Mouse (Mus musculus): ENCODE data around the gene Amph. TPM values are rescaled to one million over a fixed set of nuclear protein-coding genes. Genes with fewer than 3 reads are reported as not detected.

Amph gene
- total and polyA plus RNA-seq, 3 experiments = not detected

GRCm38 (mm10) chr13:19031916-19032688 lies 84.1 kb downstream of the Amph start:
- DNase-seq (ENCODE audit: low read depth, low spot score) = no peak
- TF ChIP-seq USF1 (IDR thresholded peaks at IDR 0.05; ENCODE audit: low read depth, low read length) = no peak
- no peak for TF ChIP-seq RAD21 (IDR thresholded peaks at IDR 0.05; ENCODE audit: low read depth, low read length)
- no peak for TF ChIP-seq ZMIZ1 (IDR thresholded peaks at IDR 0.05; ENCODE audit: low read depth, low read length)
- TF ChIP-seq MYC (IDR thresholded peaks at IDR 0.05; ENCODE audit: low read depth, low read length) = no peak
- TF ChIP-seq POLR2AphosphoS5 (IDR thresholded peaks at IDR 0.05; ENCODE audit: borderline replicate concordance, low read depth, low read length) = no peak
- no peak for TF ChIP-seq CHD2 (IDR thresholded peaks at IDR 0.05; ENCODE audit: low read length)
- no peak for TF ChIP-seq RCOR1 (IDR thresholded peaks at IDR 0.05; ENCODE audit: low read depth, low read length)
- TF ChIP-seq GATA1 (IDR thresholded peaks at IDR 0.05; ENCODE audit: low read depth, low read length) = no peak
- no peak for TF ChIP-seq MAFK (IDR thresholded peaks at IDR 0.05; ENCODE audit: borderline replicate concordance, low read depth, low read length)
- no peak for TF ChIP-seq KAT2A (conservative IDR thresholded peaks at IDR 0.05; ENCODE audit: low read depth, low read length)
- TF ChIP-seq SIN3A (IDR thresholded peaks at IDR 0.05; ENCODE audit: low read length) = no peak
- TF ChIP-seq ZC3H11A (IDR thresholded peaks at IDR 0.05; ENCODE audit: low read depth, low read length) = no peak
- no peak for TF ChIP-seq SMC3 (IDR thresholded peaks at IDR 0.05; ENCODE audit: low read depth, low read length)
- Histone ChIP-seq H3K9me3 (replicated peaks; ENCODE audit: insufficient read depth, low read length) (no peaks in the 10 kb centered on the region), H3K27ac (ENCODE audit: control insufficient read depth, low read depth, low read length) (no peak overlapping the region), H3K79me2 (ENCODE audit: control insufficient read depth, insufficient read depth, low read length, poor library complexity) (no peaks in the 10 kb centered on the region), H3K27me3 (ENCODE audit: control insufficient read depth in 1 of 2, insufficient read depth in 2 of 2, low read length in 2 of 2) (peaks cover 0 to 2% of the 10 kb centered on the region in 2 experiments; a peak in 1 of 4 replicates), H3K9ac (ENCODE audit: control insufficient read depth, low read depth, low read length, poor library complexity, severe bottlenecking) (no peak overlapping the region), H3K36me3 (ENCODE audit: control insufficient read depth in 1 of 2, insufficient read depth in 2 of 2, low read length in 2 of 2) (no peaks in the 10 kb centered on the region), H3K4me3 (ENCODE audit: control insufficient read depth in 1 of 2, insufficient read depth in 1 of 2, low read depth in 2 of 2, low read length in 2 of 2) (no peak overlapping the region), H3K4me1 (ENCODE audit: control insufficient read depth in 1 of 2, insufficient read depth in 2 of 2, low read length in 2 of 2) (no peaks in the 10 kb centered on the region)

- Histone ChIP-seq H3K9ac (ENCODE audit: control insufficient read depth, low read depth, low read length, poor library complexity, severe bottlenecking) (no peak overlapping the region), H3K27ac (ENCODE audit: control insufficient read depth, low read depth, low read length) (no peak overlapping the region), H3K79me2 (ENCODE audit: control insufficient read depth, insufficient read depth, low read length, poor library complexity) (no peaks in the 10 kb centered on the region), H3K4me1 (ENCODE audit: control insufficient read depth in 1 of 2, insufficient read depth in 2 of 2, low read length in 2 of 2) (no peaks in the 10 kb centered on the region), H3K4me3 (ENCODE audit: control insufficient read depth in 1 of 2, insufficient read depth in 1 of 2, low read depth in 2 of 2, low read length in 2 of 2) (no peak overlapping the region), H3K9me3 (replicated peaks; ENCODE audit: insufficient read depth, low read length) (no peaks in the 10 kb centered on the region), H3K27me3 (ENCODE audit: control insufficient read depth in 1 of 2, insufficient read depth in 2 of 2, low read length in 2 of 2) (no peaks in the 10 kb centered on the region; a peak in 1 of 4 replicates), H3K36me3 (ENCODE audit: control insufficient read depth in 1 of 2, insufficient read depth in 2 of 2, low read length in 2 of 2) (no peaks in the 10 kb centered on the region)
- TF ChIP-seq MAX (IDR thresholded peaks at IDR 0.05; ENCODE audit: low read length) (no peak), RAD21 (IDR thresholded peaks at IDR 0.05; ENCODE audit: low read depth, low read length) (no peak), MXI1 (IDR thresholded peaks at IDR 0.05; ENCODE audit: low read depth, low read length) (no peak), HCFC1 (IDR thresholded peaks at IDR 0.05; ENCODE audit: low read depth, low read length) (no peak), KAT2A (conservative IDR thresholded peaks at IDR 0.05; ENCODE audit: low read depth, low read length) (no peak), USF2 (IDR thresholded peaks at IDR 0.05; ENCODE audit: borderline replicate concordance in 1 of 2, insufficient read depth in 1 of 2, low read depth in 1 of 2, low read length in 2 of 2) (no peak), CTCF (IDR thresholded peaks at IDR 0.05 in 2 of 3, conservative IDR thresholded peaks at IDR 0.05 in 1 of 3; ENCODE audit: control insufficient read depth in 1 of 3, insufficient read depth in 1 of 3, low read depth in 2 of 3, low read length in 3 of 3, poor library complexity in 1 of 3, severe bottlenecking in 1 of 3) (no peak), MYB (IDR thresholded peaks at IDR 0.05; ENCODE audit: low read depth, low read length) (no peak), POLR2A (IDR thresholded peaks at IDR 0.05; ENCODE audit: control insufficient read depth in 1 of 2, insufficient read depth in 1 of 2, low read depth in 1 of 2, low read length in 2 of 2, poor library complexity in 1 of 2) (no peak), POLR2AphosphoS2 (IDR thresholded peaks at IDR 0.05; ENCODE audit: low read length) (no peak), ZMIZ1 (IDR thresholded peaks at IDR 0.05; ENCODE audit: low read depth, low read length) (no peak), TCF12 (IDR thresholded peaks at IDR 0.05; ENCODE audit: low read depth, low read length) (no peak), ETS1 (IDR thresholded peaks at IDR 0.05; ENCODE audit: low read depth, low read length) (no peak), ZC3H11A (IDR thresholded peaks at IDR 0.05; ENCODE audit: low read depth, low read length) (no peak), EP300 (IDR thresholded peaks at IDR 0.05; ENCODE audit: low read depth in 1 of 2, low read length in 2 of 2) (no peak), MYC (IDR thresholded peaks at IDR 0.05; ENCODE audit: low read depth, low read length) (no peak)
- DNase-seq (ENCODE audit: low read depth, low spot score) = no peak
Measured at GRCm38 (mm10) chr13:19052090-19052489, 104.1 kb downstream of the Amph start.
